Mouse (Mus musculus) brain, embryonic 14.5 days (tissue): ENCODE measurements at regions not wholly inside any gene's neighbourhood (a gene's known extent, or its start where the extent isn't known, plus 50 kb on each side); places are given as distances from the start of the nearest gene placed in this dataset.

ENCODE experiments used
- CTCF ChIP-seq: fragments of 200-500 bp; IDR thresholded peaks from 2 replicates; pipeline ENCODE4 v1.5.1; 2012; ENCODE audit warnings: inconsistent platforms, mild to moderate bottlenecking, moderate library complexity, borderline replicate concordance; ENCODE audit not compliant: insufficient read depth, insufficient read length; ENCODE audit errors: extremely low read depth
- POLR2A ChIP-seq: fragments of 200-500 bp; IDR thresholded peaks from 2 replicates; pipeline ENCODE4 v1.6.1; 2012; ENCODE audit warnings: mild to moderate bottlenecking, inconsistent platforms, borderline replicate concordance; ENCODE audit not compliant: poor library complexity, insufficient read depth, insufficient read length, severe bottlenecking; ENCODE audit errors: extremely low read depth

DNA sequence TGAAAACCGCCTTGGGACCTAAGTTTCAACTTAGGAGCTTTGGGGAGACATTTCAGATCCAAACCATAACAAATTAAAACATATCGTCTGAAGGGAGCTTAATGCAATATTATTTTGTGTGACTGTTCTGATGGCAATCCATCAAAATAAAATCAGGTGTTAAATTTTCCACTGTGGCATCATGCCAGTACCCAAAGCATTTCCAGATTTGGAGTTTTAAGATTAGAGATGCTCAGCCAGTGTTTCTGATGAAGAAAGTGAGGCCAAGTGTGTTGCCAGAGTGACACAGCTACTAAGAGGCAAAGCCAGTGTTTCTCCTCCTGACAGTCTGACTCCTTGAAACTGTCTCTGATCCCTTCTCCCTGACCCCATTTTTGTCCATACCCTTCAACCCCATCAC is 308.7 kb downstream of the Rnls start:
- TF ChIP-seq CTCF (no peak), POLR2A (no peak)
